11 mouse cellular contexts compared by ENCODE assay signal in genomic region chr2:51066423-51066831, GRCm38 (mm10).
A peak's percentile ranks its signal among the peaks of the same experiment; 100 is the strongest.
DNase-seq lines count a peak whose midpoint lies in the region; ATAC-seq lines count a peak whose summit lies in the region.
"Had no signal": no experiment of that assay in that cellular context is flagged by ENCODE, and none has a peak within 500 bp of the region (broad histone marks: within the 10 kb centered on the region; RNA-seq: fewer than 3 reads in every experiment).

No protein-coding gene starts in this region.

- no peaks in the 10 kb centered on the region for H3K27me3 ChIP-seq in intestine, embryonic 14.5 days (replicated peaks; ENCODE audit: control insufficient read depth, insufficient read depth, low read length)
- no peaks in the 10 kb centered on the region for H3K27me3 ChIP-seq in intestine, embryonic 15.5 days (replicated peaks)
- no peaks in the 10 kb centered on the region for H3K27me3 ChIP-seq in forebrain, embryonic 13.5 days
- H3K27me3 ChIP-seq: lung, embryonic 15.5 days had no signal

- no peak overlapping the region for H3K4me2 ChIP-seq in intestine, embryonic 14.5 days (ENCODE audit: low read length)
- H3K4me2 ChIP-seq in intestine, embryonic 15.5 days (replicated peaks) = no peak overlapping the region
- H3K4me2 ChIP-seq in forebrain, embryonic 13.5 days = peak overlapping the region; percentile 42
- H3K4me2 ChIP-seq: lung, embryonic 15.5 days had no signal

- no peaks in the 10 kb centered on the region for H3K36me3 ChIP-seq in intestine, embryonic 14.5 days (ENCODE audit: control insufficient read depth, insufficient read depth, low read length)
- H3K36me3 ChIP-seq in intestine, embryonic 15.5 days = no peaks in the 10 kb centered on the region
- no peaks in the 10 kb centered on the region for H3K36me3 ChIP-seq in forebrain, embryonic 13.5 days (ENCODE audit: poor library complexity, severe bottlenecking)
- H3K36me3 ChIP-seq: lung, embryonic 15.5 days had no signal

- WGBS in intestine, embryonic 14.5 days = 76% methylated on average over 11 of the region's 11 CpGs
- WGBS in intestine, embryonic 15.5 days = 77% methylated on average over 11 of the region's 11 CpGs
- WGBS in forebrain, embryonic 13.5 days = 12% methylated on average over 11 of the region's 11 CpGs

- H3K27ac ChIP-seq in intestine, embryonic 14.5 days (ENCODE audit: low read depth) = no peak overlapping the region
- no peak overlapping the region for H3K27ac ChIP-seq in intestine, embryonic 15.5 days
- peak overlapping the region; percentile 94 for H3K27ac ChIP-seq in forebrain, embryonic 13.5 days
- H3K27ac ChIP-seq: lung, embryonic 15.5 days had no signal

- no peak for ATAC-seq in intestine, embryonic 14.5 days (replicated peaks; ENCODE audit: low FRiP score, low TSS enrichment, low read depth)
- no peak for ATAC-seq in intestine, embryonic 15.5 days
- peak; percentile 94 for ATAC-seq in forebrain, embryonic 13.5 days

- H3K4me3 ChIP-seq in intestine, embryonic 14.5 days (ENCODE audit: low read depth, low read length) = no peak overlapping the region
- no peak overlapping the region for H3K4me3 ChIP-seq in intestine, embryonic 15.5 days (replicated peaks)
- H3K4me3 ChIP-seq in forebrain, embryonic 13.5 days = no peak overlapping the region
- H3K4me3 ChIP-seq: lung, embryonic 15.5 days had no signal

- peak; percentile 53 for DNase-seq in intestine, embryonic 14.5 days (ENCODE audit: low spot score)
- peak; percentile 22 to 29 for DNase-seq in layer of hippocampus, postnatal 14 days (ENCODE audit: low spot score in 2 of 2)
- peak; percentile 8 for DNase-seq in retina, postnatal 7 days (ENCODE audit: low read depth, low spot score)
- DNase-seq in natural killer cell, adult 2 months (ENCODE audit: low spot score in 2 of 2) = no peak
- no peak for DNase-seq in ovary, postnatal 10 days (ENCODE audit: low spot score)
- DNase-seq in adrenal gland, adult 8-10 months = no peak
- DNase-seq: adrenal gland, postnatal 36 days; kidney, postnatal 10 days had no signal

- H3K4me1 ChIP-seq in intestine, embryonic 14.5 days (replicated peaks; ENCODE audit: control insufficient read depth, insufficient read depth, low read length) = no peaks in the 10 kb centered on the region
- no peaks in the 10 kb centered on the region for H3K4me1 ChIP-seq in intestine, embryonic 15.5 days (replicated peaks)
- H3K4me1 ChIP-seq in forebrain, embryonic 13.5 days = peaks cover 29% of the 10 kb centered on the region
- H3K4me1 ChIP-seq: lung, embryonic 15.5 days had no signal

- 0 out of 2 replicates have a peak, but pooled peaks cover 3% of the 10 kb centered on the region for H3K9me3 ChIP-seq in intestine, embryonic 14.5 days (ENCODE audit: control insufficient read depth, low read length)
- no peaks in the 10 kb centered on the region for H3K9me3 ChIP-seq in intestine, embryonic 15.5 days
- no peaks in the 10 kb centered on the region for H3K9me3 ChIP-seq in forebrain, embryonic 13.5 days (replicated peaks)
- H3K9me3 ChIP-seq: lung, embryonic 15.5 days had no signal

- no peak overlapping the region for H3K9ac ChIP-seq in intestine, embryonic 14.5 days (ENCODE audit: low read length)
- no peak overlapping the region for H3K9ac ChIP-seq in intestine, embryonic 15.5 days
- H3K9ac ChIP-seq in forebrain, embryonic 13.5 days = peak overlapping the region; percentile 53; the same call in 1 of the 2 replicates
- H3K9ac ChIP-seq: lung, embryonic 15.5 days had no signal

Comparison
In these comparisons a context has a peak if more than half of its experiments do, and no peak if none do; other contexts are left out.
1. DNase-seq: peak in intestine, embryonic 14.5 days (single experiment), layer of hippocampus, postnatal 14 days (2 of 2) and retina, postnatal 7 days (single experiment); none in natural killer cell, adult 2 months (0 of 2), ovary, postnatal 10 days (single experiment) and adrenal gland, adult 8-10 months (single experiment).